Mouse (Mus musculus): ENCODE measurements around the gene Casc3. TPM values are rescaled to one million over a fixed set of nuclear protein-coding genes. Genes with fewer than 3 reads are reported as not detected.

Gene Casc3
- polyA plus RNA-seq, 1 experiment, result 10.6 TPM

DNA sequence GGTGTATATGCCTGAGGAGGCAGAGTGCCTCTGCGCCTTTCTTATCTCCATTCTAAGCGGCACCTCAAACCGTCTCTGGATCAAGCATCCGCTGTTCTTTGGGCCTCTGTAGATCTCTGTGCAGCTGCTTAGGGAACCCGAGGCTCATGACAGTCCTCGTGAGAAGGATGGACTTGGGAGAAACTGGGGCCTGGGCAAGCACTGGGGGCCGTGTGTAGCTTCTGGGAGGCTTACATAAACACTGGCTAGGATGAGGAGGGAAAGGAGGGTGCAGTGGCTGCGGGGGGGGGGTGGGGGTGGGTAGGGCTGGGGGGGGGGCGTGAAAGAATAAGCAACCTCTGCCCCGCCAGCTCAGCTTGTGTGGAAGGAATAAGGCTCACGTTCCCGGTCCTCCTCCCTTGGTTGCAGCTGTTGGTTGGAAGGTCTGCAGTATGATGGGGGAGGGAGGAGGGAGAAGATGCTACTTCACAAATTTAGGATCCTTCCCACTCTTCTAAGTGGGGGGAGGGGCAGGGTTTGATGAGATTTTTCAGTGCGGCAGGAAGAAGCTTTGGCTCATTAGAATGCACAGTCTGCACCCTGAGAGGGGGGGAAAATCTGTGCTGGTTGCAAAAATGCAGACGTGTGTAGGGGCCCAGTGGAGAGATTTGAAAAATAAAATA is 22.7 kb upstream of the Casc3 start:
- H3K36me3 ChIP-seq (replicated peaks; ENCODE audit: low read length), result peaks cover 2% of the 10 kb centered on the region
- peaks cover 86% of the 10 kb centered on the region for H3K4me1 ChIP-seq
- no peaks in the 10 kb centered on the region for H3K27me3 ChIP-seq (replicated peaks)
- TF ChIP-seq FLI1 (IDR thresholded peaks at IDR 0.05; ENCODE audit: low read length), result no peak
- no peak for TF ChIP-seq GATA1 (IDR thresholded peaks at IDR 0.05; ENCODE audit: borderline replicate concordance, low read length)
- no peaks in the 10 kb centered on the region for H3K9me3 ChIP-seq
- H3K4me3 ChIP-seq (replicated peaks), result peak overlapping the region; percentile 72

DNA sequence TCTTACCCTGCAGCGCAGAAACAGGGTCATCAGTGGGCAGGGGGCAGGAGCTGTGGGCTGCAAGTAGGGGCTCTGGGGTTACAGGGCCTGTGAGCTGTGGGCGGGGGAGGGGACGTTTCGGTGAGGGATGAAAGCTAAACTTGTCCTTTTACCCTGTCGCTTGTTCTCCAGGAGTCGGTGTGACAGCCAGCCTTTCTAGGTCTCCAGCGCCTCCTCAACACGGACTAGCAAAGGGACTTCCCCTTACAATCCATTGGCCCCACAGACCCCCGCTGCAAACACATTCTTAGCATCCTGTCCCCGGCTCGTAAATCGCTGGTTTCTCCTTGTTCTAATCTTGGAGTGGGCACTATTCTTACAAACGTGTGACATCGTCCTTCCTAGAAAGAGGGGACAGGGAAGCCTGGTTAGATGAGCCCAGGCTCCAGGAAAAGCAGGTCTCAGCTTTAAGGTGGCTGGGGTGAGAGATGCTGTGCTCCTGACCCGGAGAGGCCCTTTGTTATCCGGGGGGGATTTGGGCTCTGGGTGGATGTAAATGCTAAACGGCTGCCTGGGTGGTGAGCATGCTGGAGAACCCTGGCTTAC is 22.0 kb upstream of the Casc3 start:
- Histone ChIP-seq H3K9me3 (no peaks in the 10 kb centered on the region), H3K36me3 (replicated peaks; ENCODE audit: low read length) (peaks cover 2% of the 10 kb centered on the region), H3K27me3 (replicated peaks) (no peaks in the 10 kb centered on the region), H3K4me3 (replicated peaks) (peak overlapping the region; percentile 92), H3K4me1 (peaks cover 86% of the 10 kb centered on the region)
- TF ChIP-seq FLI1 (IDR thresholded peaks at IDR 0.05; ENCODE audit: low read length), result no peak
- TF ChIP-seq GATA1 (IDR thresholded peaks at IDR 0.05; ENCODE audit: borderline replicate concordance, low read length), result no peak

DNA sequence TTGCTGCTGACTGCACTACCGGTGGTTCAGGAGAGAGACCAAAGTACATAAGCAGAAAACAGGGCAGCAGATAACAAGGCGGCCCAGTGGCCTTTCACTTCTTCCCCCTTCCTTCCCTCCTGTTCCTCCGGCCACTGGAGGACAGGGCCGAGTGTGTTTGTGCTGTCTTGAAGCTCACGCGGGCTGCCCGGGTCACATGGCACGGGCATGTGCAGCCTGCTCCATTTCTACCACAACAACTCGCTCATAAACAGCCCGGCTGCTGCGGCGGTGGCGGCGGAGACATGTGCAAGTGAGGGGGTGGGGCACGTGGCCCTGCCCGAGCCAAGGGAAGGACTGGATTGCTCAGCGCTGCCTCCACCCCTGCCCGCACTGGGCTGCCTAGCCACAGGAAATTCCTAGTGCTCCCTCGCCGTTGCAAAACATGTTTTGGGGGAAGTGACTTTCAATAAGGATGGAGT is 21.4 kb upstream of the Casc3 start:
- H3K36me3 ChIP-seq (replicated peaks; ENCODE audit: low read length), result peaks cover 2% of the 10 kb centered on the region
- H3K4me1 ChIP-seq, result peaks cover 85% of the 10 kb centered on the region
- H3K4me3 ChIP-seq (replicated peaks), result peak overlapping the region; percentile 92
- TF ChIP-seq GATA1 (IDR thresholded peaks at IDR 0.05; ENCODE audit: borderline replicate concordance, low read length) (no peak), FLI1 (IDR thresholded peaks at IDR 0.05; ENCODE audit: low read length) (no peak)
- no peaks in the 10 kb centered on the region for H3K9me3 ChIP-seq
- no peaks in the 10 kb centered on the region for H3K27me3 ChIP-seq (replicated peaks)

DNA sequence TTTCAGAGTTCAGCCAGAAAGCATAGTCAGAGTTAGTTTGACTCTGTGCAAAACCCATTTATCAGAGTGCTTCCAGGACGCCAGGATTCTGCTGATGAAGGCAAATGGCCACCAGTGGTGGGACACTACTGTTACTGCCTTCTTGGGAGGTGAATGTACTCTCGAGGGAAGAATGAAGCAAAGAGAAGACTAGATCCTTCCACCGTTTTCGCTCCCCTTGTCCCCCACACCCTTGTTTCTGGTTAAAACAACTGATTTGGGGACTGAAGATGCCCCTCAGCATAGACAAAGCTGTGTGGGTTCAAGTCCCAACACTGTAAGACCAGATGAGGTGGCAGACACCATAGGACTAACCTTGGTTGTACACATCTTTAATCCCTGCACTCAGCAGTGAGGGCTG is 20.6 kb upstream of the Casc3 start:
- Histone ChIP-seq H3K4me1 (peaks cover 87% of the 10 kb centered on the region), H3K9me3 (no peaks in the 10 kb centered on the region), H3K27me3 (replicated peaks) (no peaks in the 10 kb centered on the region), H3K36me3 (replicated peaks; ENCODE audit: low read length) (no peaks in the 10 kb centered on the region), H3K4me3 (replicated peaks) (peak overlapping the region; percentile 92)
- no peak for TF ChIP-seq FLI1 (IDR thresholded peaks at IDR 0.05; ENCODE audit: low read length)
- no peak for TF ChIP-seq GATA1 (IDR thresholded peaks at IDR 0.05; ENCODE audit: borderline replicate concordance, low read length)

DNA sequence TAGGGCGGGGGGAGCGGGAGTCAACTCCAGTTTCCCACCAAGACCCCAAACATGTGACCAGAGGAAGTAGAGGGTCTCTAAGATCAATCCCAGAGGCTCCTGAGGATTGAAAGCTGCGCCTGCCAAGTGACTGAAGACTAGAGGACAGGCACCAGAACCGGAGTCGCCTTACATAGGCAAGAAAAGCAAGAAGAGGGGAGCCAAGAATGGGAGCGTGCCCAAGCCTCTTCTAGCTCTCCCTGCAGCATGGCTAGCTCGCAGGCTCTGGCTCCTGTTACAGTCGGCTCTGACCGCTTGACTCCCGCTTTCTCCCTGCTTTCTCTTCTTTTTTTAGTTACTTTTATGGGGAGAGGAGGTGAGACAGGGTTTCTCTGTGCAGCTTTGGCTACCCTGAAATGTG is 19.5 kb upstream of the Casc3 start:
- H3K9me3 ChIP-seq, result no peaks in the 10 kb centered on the region
- peaks cover 89% of the 10 kb centered on the region for H3K4me1 ChIP-seq
- H3K36me3 ChIP-seq (replicated peaks; ENCODE audit: low read length), result no peaks in the 10 kb centered on the region
- peak overlapping the region; percentile 53 for H3K4me3 ChIP-seq (replicated peaks)
- TF ChIP-seq GATA1 (IDR thresholded peaks at IDR 0.05; ENCODE audit: borderline replicate concordance, low read length) (no peak), FLI1 (IDR thresholded peaks at IDR 0.05; ENCODE audit: low read length) (no peak)
- no peaks in the 10 kb centered on the region for H3K27me3 ChIP-seq (replicated peaks)

DNA sequence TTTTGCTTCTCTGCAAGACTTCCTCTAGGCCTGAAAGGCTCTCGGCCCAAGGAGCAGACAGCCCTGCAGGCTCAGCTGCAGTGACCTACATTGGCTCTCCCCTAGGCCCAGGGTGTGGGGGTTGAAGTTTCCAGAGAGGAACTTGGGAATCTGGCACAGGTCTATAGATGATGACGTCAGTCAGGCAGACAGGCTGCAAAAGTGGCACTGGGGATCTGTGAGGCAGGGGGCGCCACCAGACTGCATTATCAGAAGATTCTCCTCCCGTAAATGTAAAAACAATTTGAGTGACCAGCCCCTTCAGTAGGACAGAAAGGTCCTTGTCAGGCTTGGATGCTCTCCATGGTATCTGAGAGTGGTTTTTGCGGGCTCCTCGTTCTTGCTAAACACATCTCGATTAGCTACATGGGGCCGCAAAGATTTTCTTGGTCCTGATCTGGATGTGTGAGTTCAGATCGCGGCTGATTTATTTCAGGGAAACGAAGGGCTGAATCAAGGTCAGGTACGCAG is 18.9 kb upstream of the Casc3 start:
- H3K4me3 ChIP-seq (replicated peaks), result peak overlapping the region; percentile 91
- TF ChIP-seq GATA1 (IDR thresholded peaks at IDR 0.05; ENCODE audit: borderline replicate concordance, low read length), result no peak
- TF ChIP-seq FLI1 (IDR thresholded peaks at IDR 0.05; ENCODE audit: low read length), result no peak
- H3K27me3 ChIP-seq (replicated peaks), result no peaks in the 10 kb centered on the region
- peaks cover 90% of the 10 kb centered on the region for H3K4me1 ChIP-seq
- H3K36me3 ChIP-seq (replicated peaks; ENCODE audit: low read length), result no peaks in the 10 kb centered on the region
- no peaks in the 10 kb centered on the region for H3K9me3 ChIP-seq

DNA sequence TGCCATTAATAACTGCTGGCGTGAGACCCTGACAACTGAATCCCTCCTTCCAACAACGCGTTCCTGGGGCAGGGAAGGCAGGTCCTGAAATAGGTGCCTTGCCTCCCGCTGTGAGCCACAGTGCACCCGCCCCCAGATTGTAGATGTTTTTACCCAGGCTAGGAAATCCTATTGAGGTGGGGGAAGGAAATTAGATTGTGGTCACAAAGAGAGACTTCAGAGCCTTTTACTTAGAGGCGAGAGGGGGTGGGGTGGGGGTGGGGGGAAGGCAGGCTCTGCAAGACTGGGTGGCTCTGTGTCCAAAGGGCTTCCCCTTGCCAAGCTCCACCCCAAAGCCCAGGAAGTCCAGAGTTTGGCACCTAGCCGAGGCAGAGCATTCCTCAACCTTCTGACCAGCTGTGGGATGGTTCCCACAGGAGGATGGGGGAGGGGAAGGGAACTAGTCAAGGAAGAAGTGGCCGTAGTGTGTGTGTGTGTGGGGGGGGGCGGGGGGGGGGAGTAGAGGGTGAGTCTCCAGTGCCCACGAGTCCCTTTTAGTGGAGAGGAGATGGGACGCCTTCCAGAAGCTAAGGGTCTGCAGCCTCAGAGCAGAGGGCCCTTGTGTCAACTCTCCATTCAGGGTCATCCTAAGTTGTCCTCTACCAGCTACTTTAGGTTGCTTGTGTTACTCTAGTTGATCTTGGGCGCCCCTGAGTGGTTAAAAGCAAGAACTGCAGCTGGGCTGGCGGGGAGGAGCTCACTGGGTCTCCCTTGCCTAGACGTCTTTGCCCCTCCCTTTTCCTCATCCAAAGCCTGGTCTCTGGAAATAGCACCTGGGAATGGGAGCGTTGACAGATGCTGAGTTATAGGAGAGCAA is 18.1 kb upstream of the Casc3 start:
- Histone ChIP-seq H3K4me3 (replicated peaks) (peak overlapping the region; percentile 91), H3K9me3 (no peaks in the 10 kb centered on the region), H3K27me3 (replicated peaks) (no peaks in the 10 kb centered on the region), H3K36me3 (replicated peaks; ENCODE audit: low read length) (no peaks in the 10 kb centered on the region), H3K4me1 (peaks cover 90% of the 10 kb centered on the region)
- no peak for TF ChIP-seq FLI1 (IDR thresholded peaks at IDR 0.05; ENCODE audit: low read length)
- TF ChIP-seq GATA1 (IDR thresholded peaks at IDR 0.05; ENCODE audit: borderline replicate concordance, low read length), result no peak

DNA sequence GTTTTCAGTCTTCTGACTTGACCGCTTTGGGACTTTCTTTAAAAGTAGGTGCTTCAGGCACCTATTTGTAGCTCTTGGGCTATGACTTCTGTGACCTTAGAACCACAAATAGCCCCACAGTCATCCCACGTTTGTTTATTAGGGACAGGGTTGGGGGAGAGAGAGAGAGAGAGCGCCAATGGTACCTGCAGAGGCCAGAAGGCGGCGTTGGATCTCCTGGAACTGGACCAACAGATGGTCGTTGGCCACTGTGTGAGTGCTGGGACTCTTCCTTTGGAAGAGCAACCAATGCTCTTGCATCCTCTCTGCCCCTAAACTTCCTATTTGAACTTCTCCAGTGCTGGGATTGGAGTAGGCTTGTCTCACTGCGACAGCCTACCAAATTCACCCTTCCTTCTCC is 17.5 kb upstream of the Casc3 start:
- no peaks in the 10 kb centered on the region for H3K36me3 ChIP-seq (replicated peaks; ENCODE audit: low read length)
- H3K9me3 ChIP-seq, result no peaks in the 10 kb centered on the region
- H3K4me1 ChIP-seq, result peaks cover 89% of the 10 kb centered on the region
- TF ChIP-seq GATA1 (IDR thresholded peaks at IDR 0.05; ENCODE audit: borderline replicate concordance, low read length), result no peak
- no peak for TF ChIP-seq FLI1 (IDR thresholded peaks at IDR 0.05; ENCODE audit: low read length)
- no peaks in the 10 kb centered on the region for H3K27me3 ChIP-seq (replicated peaks)
- H3K4me3 ChIP-seq (replicated peaks), result no peak overlapping the region

DNA sequence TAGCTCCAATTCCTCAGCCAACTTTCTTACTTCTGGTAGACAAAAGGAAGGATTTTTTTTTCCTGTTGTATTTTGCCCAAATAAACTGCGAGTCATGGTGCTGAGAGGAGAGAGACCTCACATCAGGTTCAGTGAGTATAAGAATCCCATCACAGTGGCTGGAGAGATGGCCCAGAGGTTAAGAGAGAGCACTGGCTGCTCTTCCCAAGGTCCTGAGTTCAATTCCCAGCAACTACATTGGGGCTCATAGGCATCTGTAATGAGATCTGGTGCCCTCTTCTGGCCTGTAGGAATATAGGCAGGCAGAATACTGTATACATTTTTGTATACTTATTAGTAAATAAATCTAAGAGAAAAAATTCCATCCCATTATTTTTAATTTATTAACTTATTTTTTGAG is 17.0 kb upstream of the Casc3 start:
- no peaks in the 10 kb centered on the region for H3K9me3 ChIP-seq
- H3K27me3 ChIP-seq (replicated peaks), result no peaks in the 10 kb centered on the region
- H3K4me1 ChIP-seq, result peaks cover 89% of the 10 kb centered on the region
- H3K36me3 ChIP-seq (replicated peaks; ENCODE audit: low read length), result no peaks in the 10 kb centered on the region
- H3K4me3 ChIP-seq (replicated peaks), result no peak overlapping the region
- TF ChIP-seq FLI1 (IDR thresholded peaks at IDR 0.05; ENCODE audit: low read length) (no peak), GATA1 (IDR thresholded peaks at IDR 0.05; ENCODE audit: borderline replicate concordance, low read length) (no peak)
